Mouse (Mus musculus) midbrain, embryonic 11.5 days (tissue): ENCODE results near the gene Gabra2. TPM values are rescaled to one million over a fixed set of nuclear protein-coding genes. Genes with fewer than 3 reads are reported as not detected.

Experiments used
- ATAC-seq: fragments of 200-750 bp; cut with Nextera tagmentation; 2 replicates; pipeline ENCODE4 v1.8.0; 2017; ENCODE audit warnings: moderate TSS enrichment, moderate library complexity; ENCODE audit not compliant: low FRiP score
- DNase-seq: peaks from one replicate; pipeline ENCODE4 v3.0.0; 2015; ENCODE audit warnings: low spot score; ENCODE audit errors: missing footprints
- H3K27ac ChIP-seq: fragments of 300-500 bp; sonication (generic); 2 replicates; pipeline ENCODE4 v1.5.1; 2014; ENCODE audit warnings: low read depth, low read length
- H3K27me3 ChIP-seq: fragments of 300-500 bp; sonication (generic); 2 replicates; pipeline ENCODE4 v1.6.1; 2014; ENCODE audit warnings: mild to moderate bottlenecking, low read length, moderate library complexity, mixed read lengths; ENCODE audit not compliant: control insufficient read depth, insufficient read depth
- H3K36me3 ChIP-seq: fragments of 300-500 bp; sonication (generic); 2 replicates; pipeline ENCODE4 v1.6.1; 2014; ENCODE audit warnings: mild to moderate bottlenecking, low read length, moderate library complexity, mixed read lengths; ENCODE audit not compliant: control insufficient read depth, insufficient read depth
- H3K4me1 ChIP-seq: fragments of 300-500 bp; sonication (generic); 2 replicates; pipeline ENCODE4 v1.6.1; 2014; ENCODE audit warnings: low read length; ENCODE audit not compliant: control insufficient read depth, insufficient read depth
- H3K4me2 ChIP-seq: fragments of 300-500 bp; sonication (generic); 2 replicates; pipeline ENCODE4 v1.6.1; 2014; ENCODE audit warnings: mild to moderate bottlenecking, moderate library complexity
- H3K4me3 ChIP-seq: fragments of 300-500 bp; sonication (generic); 2 replicates; pipeline ENCODE4 v1.5.1; 2014; ENCODE audit warnings: low read depth, low read length
- H3K9ac ChIP-seq: fragments of 300-500 bp; sonication (generic); 2 replicates; pipeline ENCODE4 v1.6.1; 2014; ENCODE audit warnings: low read length
- H3K9me3 ChIP-seq: fragments of 300-500 bp; sonication (generic); 2 replicates; pipeline ENCODE4 v1.6.1; 2016; ENCODE audit warnings: low read length; ENCODE audit not compliant: control insufficient read depth
- WGBS: fragments of 180-500 bp; shearing (Covaris S2); extraction: QIAGEN DNeasy Blood & Tissue Kit; methylation state at CpG from one replicate; pipeline ENCODE4 v1.1.7; 2014; 5-methylcytosine and 5-hydroxymethylcytosine counted together
- polyA plus RNA-seq: library from polyadenylated mRNA; unstranded; fragments of >200 nt; fragmentation: Nextera tagmentation; extraction: Ambion mirVana; gene quantifications from 2 replicates; pipeline ENCODE4 v1.2.1, GENCODE M21; 2014

Gene Gabra2
- polyA plus RNA-seq, 1 experiment from 2014 or later: 5.7 TPM

- WGBS: 83% methylated on average over 2 of the region's 2 CpGs
- H3K36me3 ChIP-seq: no peaks in the 10 kb centered on the region
- ATAC-seq: no peak
- H3K27ac ChIP-seq: no peak overlapping the region
- no peak overlapping the region for H3K9ac ChIP-seq
- no peaks in the 10 kb centered on the region for H3K9me3 ChIP-seq
- H3K4me3 ChIP-seq: no peak overlapping the region
- H3K4me1 ChIP-seq: no peaks in the 10 kb centered on the region
- DNase-seq: no peak
- H3K27me3 ChIP-seq: peaks cover 2% of the 10 kb centered on the region; the same call in 1 of the 2 replicates
- H3K4me2 ChIP-seq: no peak overlapping the region
Measured at GRCm38 (mm10) chr5:71091926-71092325, 3.7 kb downstream of the Gabra2 start.

DNA sequence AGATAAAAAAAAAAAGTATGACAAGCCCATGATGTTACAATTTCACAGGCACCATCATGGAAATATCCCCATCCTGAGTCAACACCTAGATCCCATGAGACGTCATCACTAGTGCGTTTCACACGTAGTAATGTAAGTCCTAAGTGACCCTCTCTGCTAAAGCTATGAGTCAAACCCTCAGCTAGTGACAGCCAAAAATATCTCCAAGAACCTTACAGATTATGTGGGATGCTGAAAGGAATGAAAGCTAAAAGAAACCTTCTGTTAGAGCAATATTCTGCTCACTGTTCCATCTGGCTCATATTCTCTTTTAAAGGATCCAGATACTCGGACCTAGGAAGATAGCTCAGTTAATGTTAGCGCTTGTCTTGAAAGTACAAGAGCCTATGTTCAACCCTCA is 16.8 kb downstream of the Gabra2 start:
- no peak for ATAC-seq
- no peaks in the 10 kb centered on the region for H3K36me3 ChIP-seq

DNA sequence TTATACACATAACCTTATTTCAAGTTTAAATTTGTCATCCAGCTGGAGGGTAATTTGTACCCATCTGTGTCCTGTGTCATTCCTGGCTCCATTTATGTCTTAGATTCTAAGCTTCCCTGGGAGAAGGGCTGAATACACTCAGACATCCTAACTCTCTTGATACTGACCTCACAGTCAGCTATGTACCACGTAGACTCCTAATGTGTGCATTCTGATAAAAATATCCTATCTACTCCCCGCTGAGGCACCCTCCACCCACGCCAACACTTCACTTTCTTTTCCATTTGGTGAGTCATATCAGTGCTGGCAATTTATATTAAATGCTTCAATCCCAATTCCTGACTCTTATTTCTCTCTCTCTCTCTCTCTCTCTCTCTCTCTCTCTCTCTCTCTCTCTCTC is 34.0 kb downstream of the Gabra2 start:
- Histone ChIP-seq H3K9ac (no peak overlapping the region), H3K27ac (no peak overlapping the region), H3K27me3 (no peaks in the 10 kb centered on the region), H3K4me1 (no peaks in the 10 kb centered on the region), H3K9me3 (no peaks in the 10 kb centered on the region), H3K4me2 (no peak overlapping the region), H3K36me3 (no peaks in the 10 kb centered on the region), H3K4me3 (no peak overlapping the region)
- WGBS: 75% methylated on average over 3 of the region's 3 CpGs
- DNase-seq: no peak
- ATAC-seq: no peak

More for the DNA sequence above, 16.8 kb downstream of the Gabra2 start:
- Histone ChIP-seq H3K27ac (no peak overlapping the region), H3K9me3 (no peaks in the 10 kb centered on the region), H3K4me3 (no peak overlapping the region), H3K9ac (no peak overlapping the region), H3K4me2 (no peak overlapping the region), H3K4me1 (no peaks in the 10 kb centered on the region), H3K27me3 (no peaks in the 10 kb centered on the region)
- WGBS: 93% methylated on average over 5 of the region's 5 CpGs
- DNase-seq: no peak

GRCm38 (mm10) chr5:71058047-71058446 is 37.6 kb downstream of the Gabra2 start:
- H3K27me3 ChIP-seq: no peaks in the 10 kb centered on the region
- no peaks in the 10 kb centered on the region for H3K36me3 ChIP-seq
- H3K27ac ChIP-seq: no peak overlapping the region
- ATAC-seq: peak; percentile 77
- H3K4me2 ChIP-seq: no peak overlapping the region
- no peaks in the 10 kb centered on the region for H3K9me3 ChIP-seq
- H3K4me3 ChIP-seq: no peak overlapping the region
- H3K9ac ChIP-seq: no peak overlapping the region
- WGBS: 28% methylated on average over 7 of the region's 7 CpGs
- peak; percentile 85 for DNase-seq
- H3K4me1 ChIP-seq: no peaks in the 10 kb centered on the region

GRCm38 (mm10) chr5:71037352-71037751 is 58.3 kb downstream of the Gabra2 start:
- no peak overlapping the region for H3K27ac ChIP-seq
- H3K9me3 ChIP-seq: no peaks in the 10 kb centered on the region
- WGBS: 84% methylated on average over 3 of the region's 3 CpGs
- H3K27me3 ChIP-seq: no peaks in the 10 kb centered on the region
- DNase-seq: no peak
- H3K36me3 ChIP-seq: no peaks in the 10 kb centered on the region
- no peak overlapping the region for H3K9ac ChIP-seq
- H3K4me3 ChIP-seq: no peak overlapping the region
- H3K4me1 ChIP-seq: no peaks in the 10 kb centered on the region
- H3K4me2 ChIP-seq: no peak overlapping the region
- no peak for ATAC-seq

DNA sequence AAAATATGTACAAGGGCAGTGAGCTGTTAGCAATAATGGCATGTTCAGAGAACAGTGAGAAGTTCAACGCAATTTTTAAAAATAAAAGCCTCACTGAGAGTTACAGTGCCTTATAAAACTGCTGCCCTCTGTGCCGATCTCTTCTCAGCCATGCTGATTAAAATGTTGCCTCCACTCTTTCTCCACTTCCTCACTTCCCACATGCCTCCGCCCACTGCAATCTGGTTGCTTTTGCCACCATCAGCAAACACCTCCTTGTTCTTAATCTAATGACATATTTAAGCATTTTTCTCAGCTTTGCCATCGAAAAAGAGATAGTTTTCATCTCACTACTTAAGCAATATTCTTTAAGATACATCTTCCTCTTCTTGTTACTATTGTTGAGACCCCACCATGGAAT is 69.7 kb downstream of the Gabra2 start:
- Histone ChIP-seq H3K4me3 (no peak overlapping the region), H3K4me2 (no peak overlapping the region), H3K36me3 (no peaks in the 10 kb centered on the region), H3K27me3 (no peaks in the 10 kb centered on the region), H3K27ac (no peak overlapping the region), H3K4me1 (no peaks in the 10 kb centered on the region), H3K9me3 (no peaks in the 10 kb centered on the region), H3K9ac (no peak overlapping the region)
- 84% methylated on average over 4 of the region's 4 CpGs for WGBS
- ATAC-seq: no peak
- no peak for DNase-seq

- 60% methylated on average over 2 of the region's 2 CpGs for WGBS
- Histone ChIP-seq H3K4me3 (no peak overlapping the region), H3K4me1 (peaks cover 4% of the 10 kb centered on the region; the same call in 1 of the 2 replicates), H3K9me3 (no peaks in the 10 kb centered on the region), H3K27ac (no peak overlapping the region), H3K27me3 (no peaks in the 10 kb centered on the region), H3K9ac (no peak overlapping the region), H3K4me2 (no peak overlapping the region), H3K36me3 (no peaks in the 10 kb centered on the region)
- ATAC-seq (peak; percentile 52), DNase-seq (no peak)
Measured at GRCm38 (mm10) chr5:71011751-71012150, 83.9 kb downstream of the Gabra2 start.

- 22% methylated on average over 2 of the region's 2 CpGs for WGBS
- Histone ChIP-seq H3K4me2 (no peak overlapping the region), H3K27me3 (no peaks in the 10 kb centered on the region), H3K9me3 (no peaks in the 10 kb centered on the region), H3K4me1 (peaks cover 4% of the 10 kb centered on the region; the same call in 1 of the 2 replicates), H3K9ac (no peak overlapping the region), H3K4me3 (no peak overlapping the region), H3K27ac (no peak overlapping the region), H3K36me3 (no peaks in the 10 kb centered on the region)
- no peak for DNase-seq
- ATAC-seq: peak; percentile 67
Measured at GRCm38 (mm10) chr5:71011271-71011670, 84.4 kb downstream of the Gabra2 start.

DNA sequence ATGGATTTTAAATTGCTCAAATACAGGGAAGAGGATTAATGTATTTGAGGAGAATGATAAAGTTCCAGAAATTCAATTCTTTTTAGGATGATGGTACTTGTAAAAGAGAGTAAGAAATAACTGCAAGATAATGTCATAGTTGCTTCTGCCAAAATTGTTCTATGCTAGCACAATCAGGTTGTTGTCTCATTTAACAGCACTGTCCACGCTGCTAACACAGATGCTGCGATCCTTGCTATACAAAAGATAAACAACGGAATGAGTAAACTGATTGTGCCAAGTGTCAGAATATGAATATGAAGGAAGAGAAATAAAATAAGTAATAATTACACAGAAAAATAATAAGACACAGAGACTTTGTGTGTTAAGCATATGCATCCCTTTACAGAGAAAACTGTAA is 84.9 kb downstream of the Gabra2 start:
- Histone ChIP-seq H3K27ac (no peak overlapping the region), H3K36me3 (no peaks in the 10 kb centered on the region), H3K9ac (no peak overlapping the region), H3K9me3 (no peaks in the 10 kb centered on the region), H3K4me3 (no peak overlapping the region), H3K4me1 (peaks cover 4% of the 10 kb centered on the region; the same call in 1 of the 2 replicates), H3K27me3 (no peaks in the 10 kb centered on the region), H3K4me2 (no peak overlapping the region)
- ATAC-seq (no peak), DNase-seq (no peak)
- WGBS: 87% methylated on average over 3 of the region's 3 CpGs
